Mouse (Mus musculus) heart, postnatal 0 days (tissue): ENCODE data around the gene Twf2. TPM values are rescaled to one million over a fixed set of nuclear protein-coding genes. Genes with fewer than 3 reads are reported as not detected.

Experiments used
- ATAC-seq: fragments of 200-750 bp; cut with Nextera tagmentation; 2 replicates; pipeline ENCODE4 v1.8.0; 2017; ENCODE audit warnings: low read depth, moderate number of reproducible peaks, moderate library complexity; ENCODE audit not compliant: insufficient read depth
- DNase-seq: peaks from one replicate; pipeline ENCODE4 v3.0.0-alpha.2; 2016; ENCODE audit warnings: low spot score
- H3K27ac ChIP-seq: fragments of 300-500 bp; sonication (generic); 2 replicates; pipeline ENCODE4 v1.5.1; 2014; ENCODE audit warnings: low read depth, mild to moderate bottlenecking
- H3K27me3 ChIP-seq: fragments of 300-500 bp; sonication (generic); 2 replicates; pipeline ENCODE4 v1.6.1; 2014; ENCODE audit warnings: low read length, mixed read lengths; ENCODE audit not compliant: control insufficient read depth, insufficient read depth
- H3K36me3 ChIP-seq: fragments of 300-500 bp; sonication (generic); replicated peaks from 2 replicates; pipeline ENCODE4 v1.6.1; 2014; ENCODE audit warnings: low read length, mixed read lengths; ENCODE audit not compliant: control insufficient read depth, insufficient read depth
- H3K4me1 ChIP-seq: fragments of 300-500 bp; sonication (generic); 2 replicates; pipeline ENCODE4 v1.6.1; 2014; ENCODE audit warnings: antibody characterized with exemption; ENCODE audit not compliant: control insufficient read depth, insufficient read depth
- H3K4me2 ChIP-seq: fragments of 300-500 bp; sonication (generic); 2 replicates; pipeline ENCODE4 v1.6.1; 2014; ENCODE audit warnings: low read depth, mild to moderate bottlenecking, low read length, moderate library complexity
- H3K4me3 ChIP-seq: fragments of 300-500 bp; sonication (generic); 2 replicates; pipeline ENCODE4 v1.5.1; 2014; ENCODE audit warnings: low read depth, low read length
- H3K9ac ChIP-seq: fragments of 300-500 bp; sonication (generic); replicated peaks from 2 replicates; pipeline ENCODE4 v1.6.1; 2014; ENCODE audit warnings: low read depth, low read length, mixed read lengths
- H3K9me3 ChIP-seq: fragments of 300-500 bp; sonication (generic); replicated peaks from 2 replicates; pipeline ENCODE4 v1.6.1; 2016; ENCODE audit warnings: low read length; ENCODE audit not compliant: control insufficient read depth
- CTCF ChIP-seq: IDR thresholded peaks from 2 replicates; pipeline ENCODE4 v1.5.1; 2016; ENCODE audit warnings: antibody characterized with exemption, control low read depth, low read depth
- EP300 ChIP-seq: IDR thresholded peaks from 2 replicates; pipeline ENCODE4 v1.6.1; 2016; ENCODE audit warnings: antibody characterized with exemption, low read depth
- WGBS: fragments of 180-500 bp; shearing (Covaris S2); extraction: QIAGEN DNeasy Blood & Tissue Kit; methylation state at CpG from one replicate; pipeline ENCODE4 v1.1.7; 2014; 5-methylcytosine and 5-hydroxymethylcytosine counted together
- polyA plus RNA-seq: library from polyadenylated mRNA; unstranded; fragments of >200 nt; fragmentation: Nextera tagmentation; extraction: Ambion mirVana; gene quantifications from 2 replicates; pipeline ENCODE4 v1.2.1, GENCODE M21; 2015
- total RNA-seq: library from RNA; depleted of rRNA; stranded (reverse); fragments of >200 nt; gene quantifications from 2 replicates; pipeline ENCODE4 v1.2.3, GENCODE M21; 2014; ENCODE audit warnings: low replicate concordance

The Twf2 gene
- total and polyA plus RNA-seq, 2 experiments from 2014 or later = 57.3 to 92.1 TPM

GRCm38 (mm10) chr9:106233953-106234352 lies 31.0 kb downstream of the Twf2 start:
- TF ChIP-seq EP300 (no peak), CTCF (no peak)
- DNase-seq (no peak), ATAC-seq (no peak)
- Histone ChIP-seq H3K9me3 (no peaks in the 10 kb centered on the region), H3K9ac (no peak overlapping the region), H3K27me3 (no peaks in the 10 kb centered on the region), H3K4me3 (no peak overlapping the region), H3K27ac (no peak overlapping the region), H3K4me2 (no peak overlapping the region), H3K4me1 (0 out of 2 replicates have a peak, but pooled peaks cover 3% of the 10 kb centered on the region), H3K36me3 (peaks cover 67% of the 10 kb centered on the region)
- WGBS = 83% methylated on average over 6 of the region's 6 CpGs

- Histone ChIP-seq H3K4me2 (no peak overlapping the region), H3K9ac (no peak overlapping the region), H3K27ac (peak overlapping the region; percentile 74), H3K27me3 (no peaks in the 10 kb centered on the region), H3K4me1 (0 out of 2 replicates have a peak, but pooled peaks cover 3% of the 10 kb centered on the region), H3K4me3 (no peak overlapping the region), H3K9me3 (no peaks in the 10 kb centered on the region), H3K36me3 (peaks cover 80% of the 10 kb centered on the region)
- ATAC-seq = peak; percentile 87
- DNase-seq = peak; percentile 84
- WGBS = 67% methylated on average over 23 of the region's 23 CpGs
- no peak for TF ChIP-seq CTCF
- no peak for TF ChIP-seq EP300
These were observed 32.4 kb downstream of the Twf2 start for GRCm38 (mm10) chr9:106235194-106235830.

GRCm38 (mm10) chr9:106236156-106236817 lies 33.4 kb downstream of the Twf2 start:
- H3K4me3 ChIP-seq = no peak overlapping the region
- H3K27ac ChIP-seq = peak overlapping the region; percentile 74
- ATAC-seq = no peak
- H3K27me3 ChIP-seq = no peaks in the 10 kb centered on the region
- H3K9me3 ChIP-seq = no peaks in the 10 kb centered on the region
- DNase-seq = no peak
- H3K36me3 ChIP-seq = peaks cover 90% of the 10 kb centered on the region
- no peak overlapping the region for H3K4me2 ChIP-seq
- 90% methylated on average over 23 of the region's 23 CpGs for WGBS
- H3K9ac ChIP-seq = no peak overlapping the region
- no peak for TF ChIP-seq EP300
- no peak for TF ChIP-seq CTCF
- 0 out of 2 replicates have a peak, but pooled peaks cover 3% of the 10 kb centered on the region for H3K4me1 ChIP-seq

GRCm38 (mm10) chr9:106236818-106237211 lies 33.9 kb downstream of the Twf2 start:
- 77% methylated on average over 3 of the region's 3 CpGs for WGBS
- Histone ChIP-seq H3K36me3 (peaks cover 95% of the 10 kb centered on the region), H3K9me3 (no peaks in the 10 kb centered on the region), H3K27ac (peak overlapping the region; percentile 8; the same call in 1 of the 2 replicates), H3K4me3 (no peak overlapping the region), H3K27me3 (no peaks in the 10 kb centered on the region), H3K4me1 (0 out of 2 replicates have a peak, but pooled peaks cover 3% of the 10 kb centered on the region), H3K4me2 (no peak overlapping the region), H3K9ac (no peak overlapping the region)
- DNase-seq = no peak
- TF ChIP-seq EP300 (no peak), CTCF (no peak)
- ATAC-seq = no peak

GRCm38 (mm10) chr9:106237401-106237800 lies 34.5 kb downstream of the Twf2 start:
- no peaks in the 10 kb centered on the region for H3K9me3 ChIP-seq
- H3K4me1 ChIP-seq = 0 out of 2 replicates have a peak, but pooled peaks cover 3% of the 10 kb centered on the region
- H3K4me3 ChIP-seq = no peak overlapping the region
- H3K27ac ChIP-seq = no peak overlapping the region
- H3K9ac ChIP-seq = no peak overlapping the region
- TF ChIP-seq CTCF (no peak), EP300 (no peak)
- no peak for DNase-seq
- 81% methylated on average over 8 of the region's 8 CpGs for WGBS
- no peak for ATAC-seq
- peaks cover 100% of the 10 kb centered on the region for H3K36me3 ChIP-seq
- H3K27me3 ChIP-seq = no peaks in the 10 kb centered on the region
- H3K4me2 ChIP-seq = no peak overlapping the region
